Mouse (Mus musculus) ES-Bruce4 (cell line): ENCODE measurements at regions not wholly inside any gene's neighbourhood (a gene's known extent, or its start where the extent isn't known, plus 50 kb on each side); places are given as distances from the start of the nearest gene placed in this dataset.
A peak's percentile ranks its signal among the peaks of the same experiment; 100 is the strongest.

ENCODE experiments used
- H3K27ac ChIP-seq: 2 replicates; pipeline ENCODE4 v1.5.1; 2012; ENCODE audit warnings: low read length, inconsistent platforms; ENCODE audit not compliant: insufficient read depth
- H3K27me3 ChIP-seq: 2 replicates; pipeline ENCODE4 v1.6.1; 2012; ENCODE audit warnings: mild to moderate bottlenecking, low read length, inconsistent platforms; ENCODE audit not compliant: control insufficient read depth, poor library complexity, insufficient read depth, severe bottlenecking
- H3K36me3 ChIP-seq: 2 replicates; pipeline ENCODE4 v1.6.1; 2012; ENCODE audit warnings: inconsistent platforms, mild to moderate bottlenecking, low read length, moderate library complexity; ENCODE audit not compliant: control insufficient read depth, poor library complexity, insufficient read depth, severe bottlenecking
- H3K4me1 ChIP-seq: one replicate; pipeline ENCODE4 v1.8.1; 2011; ENCODE audit warnings: low read length; ENCODE audit not compliant: control insufficient read depth, insufficient read depth
- H3K4me3 ChIP-seq: 2 replicates; pipeline ENCODE4 v1.5.1; 2011; ENCODE audit warnings: low read depth, mild to moderate bottlenecking, low read length
- H3K9ac ChIP-seq: 2 replicates; pipeline ENCODE4 v1.6.1; 2012; ENCODE audit warnings: low read depth, mild to moderate bottlenecking, inconsistent platforms; ENCODE audit not compliant: poor library complexity, severe bottlenecking
- H3K9me3 ChIP-seq: replicated peaks from 2 replicates; pipeline ENCODE4 v1.6.1; 2012; ENCODE audit warnings: mild to moderate bottlenecking, low read length, inconsistent platforms; ENCODE audit not compliant: control insufficient read depth, poor library complexity, insufficient read depth, severe bottlenecking
- CTCF ChIP-seq: IDR thresholded peaks from one replicate; pipeline ENCODE4 v1.8.1; 2011; ENCODE audit warnings: low read depth, low read length
- EP300 ChIP-seq: IDR thresholded peaks from 2 replicates; pipeline ENCODE4 v1.6.1; 2011; ENCODE audit warnings: low read depth, low read length; ENCODE audit not compliant: insufficient read depth
- POLR2A ChIP-seq: IDR thresholded peaks from one replicate; pipeline ENCODE4 v1.8.1; 2011; ENCODE audit warnings: low read length; ENCODE audit not compliant: insufficient read depth

GRCm38 (mm10) chr2:105544099-105544498 is 124.6 kb upstream of the Pax6 start:
- Histone ChIP-seq H3K9ac (no peak overlapping the region), H3K27ac (no peak overlapping the region), H3K4me3 (no peak overlapping the region), H3K36me3 (no peaks in the 10 kb centered on the region), H3K4me1 (no peaks in the 10 kb centered on the region), H3K27me3 (no peaks in the 10 kb centered on the region), H3K9me3 (no peaks in the 10 kb centered on the region)
- TF ChIP-seq POLR2A (no peak), CTCF (no peak), EP300 (no peak)

GRCm38 (mm10) chr2:105552092-105552491 is 116.6 kb upstream of the Pax6 start:
- no peaks in the 10 kb centered on the region for H3K9me3 ChIP-seq
- no peak overlapping the region for H3K27ac ChIP-seq
- no peaks in the 10 kb centered on the region for H3K27me3 ChIP-seq
- TF ChIP-seq CTCF (no peak), POLR2A (no peak), EP300 (no peak)
- H3K4me1 ChIP-seq = no peaks in the 10 kb centered on the region
- H3K36me3 ChIP-seq = no peaks in the 10 kb centered on the region
- H3K9ac ChIP-seq = no peak overlapping the region
- H3K4me3 ChIP-seq = no peak overlapping the region

DNA sequence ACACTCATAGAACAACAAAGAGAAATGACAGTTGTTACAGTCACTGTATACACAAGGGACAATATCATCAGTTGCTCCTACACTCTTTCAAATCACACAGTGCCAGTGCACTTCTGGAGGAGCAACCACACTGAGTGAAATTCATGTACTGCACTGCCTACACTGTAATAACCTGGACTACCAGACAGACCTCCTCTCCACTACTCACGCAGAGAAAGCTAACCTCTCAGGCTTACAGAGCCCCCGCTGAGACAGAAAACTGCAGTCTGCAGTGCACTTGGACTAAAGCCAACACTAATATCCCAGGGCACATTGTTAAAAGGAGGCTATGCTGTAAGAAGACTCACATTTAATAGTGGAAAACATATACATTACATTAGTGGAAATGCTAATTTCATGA is 81.9 kb upstream of the Pax6 start:
- TF ChIP-seq EP300 (no peak), POLR2A (no peak), CTCF (no peak)
- no peaks in the 10 kb centered on the region for H3K27me3 ChIP-seq
- no peak overlapping the region for H3K9ac ChIP-seq
- no peak overlapping the region for H3K27ac ChIP-seq
- H3K4me1 ChIP-seq = no peaks in the 10 kb centered on the region
- H3K9me3 ChIP-seq = no peaks in the 10 kb centered on the region
- H3K4me3 ChIP-seq = no peak overlapping the region
- no peaks in the 10 kb centered on the region for H3K36me3 ChIP-seq

- Histone ChIP-seq H3K4me1 (no peaks in the 10 kb centered on the region), H3K9me3 (no peaks in the 10 kb centered on the region), H3K36me3 (no peaks in the 10 kb centered on the region), H3K4me3 (no peak overlapping the region), H3K27me3 (no peaks in the 10 kb centered on the region), H3K9ac (no peak overlapping the region), H3K27ac (no peak overlapping the region)
- TF ChIP-seq POLR2A = no peak
- no peak for TF ChIP-seq EP300
- TF ChIP-seq CTCF = no peak
Measured at GRCm38 (mm10) chr2:105594131-105594530, 74.6 kb upstream of the Pax6 start.

- peak overlapping the region; percentile 50; the same call in 1 of the 2 replicates for H3K4me3 ChIP-seq
- H3K27me3 ChIP-seq = no peaks in the 10 kb centered on the region; the same call in 1 of the 2 replicates
- H3K9ac ChIP-seq = no peak overlapping the region
- no peak overlapping the region for H3K27ac ChIP-seq
- H3K36me3 ChIP-seq = no peaks in the 10 kb centered on the region
- TF ChIP-seq POLR2A (no peak), CTCF (no peak), EP300 (no peak)
- no peaks in the 10 kb centered on the region for H3K9me3 ChIP-seq
- H3K4me1 ChIP-seq = no peaks in the 10 kb centered on the region
Measured at GRCm38 (mm10) chr2:105604553-105605116, 64.1 kb upstream of the Pax6 start.

GRCm38 (mm10) chr2:105607969-105608538 is 60.6 kb upstream of the Pax6 start:
- no peaks in the 10 kb centered on the region for H3K9me3 ChIP-seq
- H3K27ac ChIP-seq = no peak overlapping the region
- no peaks in the 10 kb centered on the region; the same call in 1 of the 2 replicates for H3K27me3 ChIP-seq
- H3K4me3 ChIP-seq = no peak overlapping the region
- H3K36me3 ChIP-seq = no peaks in the 10 kb centered on the region
- no peak overlapping the region for H3K9ac ChIP-seq
- peaks cover 1% of the 10 kb centered on the region for H3K4me1 ChIP-seq
- TF ChIP-seq POLR2A (no peak), EP300 (no peak), CTCF (no peak)
